Mouse (Mus musculus): ENCODE measurements at regions not wholly inside any gene's neighbourhood (a gene's known extent, or its start where the extent isn't known, plus 50 kb on each side); places are given as distances from the start of the nearest gene placed in this dataset.
"Not testable (repeated sequence)": the region's sequence is repeated elsewhere in the genome, so short reads cannot be mapped to it uniquely, and the experiment has no call there.

GRCm38 (mm10) chr7:116620381-116620780, 116.2 kb downstream of the Nucb2 start:
- Histone ChIP-seq H3K27ac (replicated peaks) (no peak overlapping the region), H3K27me3 (no peaks in the 10 kb centered on the region), H3K9me3 (no peaks in the 10 kb centered on the region), H3K36me3 (no peaks in the 10 kb centered on the region), H3K4me1 (no peaks in the 10 kb centered on the region), H3K9ac (replicated peaks) (no peak overlapping the region; the same call in 1 of the 2 replicates), H3K4me2 (replicated peaks) (no peak overlapping the region), H3K4me3 (no peak overlapping the region)
- WGBS: 76% methylated on average over 4 of the region's 4 CpGs
- ATAC-seq (ENCODE audit: low FRiP score, low read depth): no peak

- ATAC-seq (ENCODE audit: low FRiP score, low read depth): no peak
- no peaks in the 10 kb centered on the region for H3K36me3 ChIP-seq
- no peak overlapping the region for H3K4me3 ChIP-seq
- no peaks in the 10 kb centered on the region for H3K27me3 ChIP-seq
- H3K4me1 ChIP-seq: no peaks in the 10 kb centered on the region
- H3K9ac ChIP-seq (replicated peaks): no peak overlapping the region
- no peaks in the 10 kb centered on the region for H3K9me3 ChIP-seq
- no peak overlapping the region for H3K4me2 ChIP-seq (replicated peaks)
- 74% methylated on average over 3 of the region's 3 CpGs for WGBS
- H3K27ac ChIP-seq (replicated peaks): no peak overlapping the region
Measured at GRCm38 (mm10) chr7:116633210-116633609, 129.0 kb downstream of the Nucb2 start.

DNA sequence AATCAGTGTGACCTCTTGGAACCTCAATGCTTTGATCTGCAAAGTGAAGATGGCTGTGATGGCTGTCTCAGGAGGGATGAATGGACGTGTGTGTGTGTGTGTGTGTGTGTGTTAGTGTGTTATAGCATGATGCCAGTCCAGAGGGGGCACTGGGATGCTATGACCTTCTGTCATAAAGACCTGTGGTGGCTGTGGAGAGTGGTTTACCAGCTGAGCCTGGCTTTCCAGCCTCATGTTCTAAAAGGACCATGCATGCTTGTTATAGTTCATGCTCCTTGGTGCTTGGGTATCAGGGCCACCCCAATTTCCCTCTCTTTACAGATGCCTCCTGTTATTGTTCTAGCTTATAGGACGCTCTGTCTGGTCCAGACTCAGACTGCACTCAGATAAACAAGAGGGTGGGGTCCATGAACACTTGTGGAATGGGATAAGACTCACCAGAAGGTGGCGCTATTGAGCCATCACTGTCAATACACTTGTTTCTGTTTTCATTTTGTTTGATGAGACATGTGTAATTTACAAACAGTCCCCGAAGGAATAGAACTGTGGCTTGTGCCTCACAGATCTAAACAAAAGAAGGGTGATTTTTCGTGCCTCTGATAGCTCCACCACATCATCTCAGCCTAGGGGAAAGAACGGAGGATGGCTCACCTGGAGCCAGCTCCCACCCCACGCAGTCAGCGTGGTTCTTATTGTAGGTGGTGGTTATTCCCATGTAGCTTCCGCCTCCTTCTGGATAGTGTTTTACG, 140.9 kb downstream of the Nucb2 start:
- Histone ChIP-seq H3K4me1 (no peaks in the 10 kb centered on the region), H3K4me3 (no peak overlapping the region), H3K36me3 (no peaks in the 10 kb centered on the region), H3K9ac (replicated peaks) (no peak overlapping the region), H3K9me3 (no peaks in the 10 kb centered on the region), H3K27ac (replicated peaks) (no peak overlapping the region), H3K27me3 (no peaks in the 10 kb centered on the region), H3K4me2 (replicated peaks) (no peak overlapping the region)
- no peak for ATAC-seq (ENCODE audit: low FRiP score, low read depth)
- 57% methylated on average over 10 of the region's 10 CpGs for WGBS

DNA sequence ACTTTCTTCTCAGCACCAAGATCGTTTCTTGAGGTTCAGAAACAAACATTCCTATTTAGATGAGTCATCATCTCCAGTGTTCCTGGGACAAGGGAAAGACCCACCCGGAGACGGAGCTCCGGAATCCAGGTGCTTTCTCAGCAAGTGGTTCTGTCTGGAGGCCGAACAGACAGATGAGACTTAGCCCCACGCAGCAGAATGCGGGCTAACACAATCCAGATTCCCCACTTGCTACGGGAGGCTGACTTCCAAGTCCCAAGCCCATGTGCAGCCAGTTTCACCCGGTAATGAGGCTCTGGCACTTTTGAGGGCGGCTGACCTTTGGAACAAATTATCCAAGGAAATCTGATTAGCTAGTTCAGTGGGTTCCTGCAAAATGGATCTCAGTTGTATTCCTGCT, 150.3 kb downstream of the Nucb2 start:
- Histone ChIP-seq H3K27ac (replicated peaks) (no peak overlapping the region), H3K9ac (replicated peaks) (no peak overlapping the region), H3K36me3 (no peaks in the 10 kb centered on the region), H3K27me3 (no peaks in the 10 kb centered on the region), H3K9me3 (no peaks in the 10 kb centered on the region), H3K4me2 (replicated peaks) (no peak overlapping the region), H3K4me1 (no peaks in the 10 kb centered on the region), H3K4me3 (no peak overlapping the region)
- no peak for ATAC-seq (ENCODE audit: low FRiP score, low read depth)
- 52% methylated on average over 10 of the region's 10 CpGs for WGBS

- not testable (repeated sequence) for H3K4me3 ChIP-seq; H3K9me3 ChIP-seq; H3K4me2 ChIP-seq (replicated peaks); H3K36me3 ChIP-seq; H3K4me1 ChIP-seq; ATAC-seq (ENCODE audit: low FRiP score, low read depth); H3K27ac ChIP-seq (replicated peaks); H3K27me3 ChIP-seq; H3K9ac ChIP-seq (replicated peaks)
- 91% methylated on average over 6 of the region's 6 CpGs for WGBS
Measured at GRCm38 (mm10) chr7:116657040-116657439, 152.9 kb downstream of the Nucb2 start.

DNA sequence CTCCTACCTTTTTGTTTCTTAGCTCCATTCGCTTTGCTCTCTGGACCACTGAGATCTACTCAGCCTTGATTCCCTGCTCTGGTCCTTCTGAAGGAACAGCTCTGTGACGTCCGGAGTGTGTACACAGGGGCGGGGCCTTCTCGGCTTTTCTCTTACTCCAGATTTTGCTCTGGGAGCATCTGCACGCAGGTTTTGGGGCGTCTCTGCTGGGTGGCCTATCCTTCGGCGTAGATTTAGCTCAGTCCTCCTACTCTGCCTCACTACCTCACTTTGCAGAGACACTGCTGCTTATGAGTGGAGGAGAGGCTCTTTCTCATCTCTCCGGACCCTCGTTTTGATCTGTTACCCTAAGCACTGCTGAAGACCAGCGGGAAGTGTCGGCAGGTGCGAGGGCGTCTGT, 161.4 kb downstream of the Nucb2 start:
- H3K27ac ChIP-seq (replicated peaks): no peak overlapping the region
- no peak overlapping the region for H3K9ac ChIP-seq (replicated peaks)
- no peaks in the 10 kb centered on the region for H3K27me3 ChIP-seq
- H3K4me1 ChIP-seq: no peaks in the 10 kb centered on the region
- H3K4me3 ChIP-seq: no peak overlapping the region
- 92% methylated on average over 15 of the region's 15 CpGs for WGBS
- ATAC-seq (ENCODE audit: low FRiP score, low read depth): no peak
- no peaks in the 10 kb centered on the region for H3K36me3 ChIP-seq
- H3K9me3 ChIP-seq: no peaks in the 10 kb centered on the region
- H3K4me2 ChIP-seq (replicated peaks): no peak overlapping the region

GRCm38 (mm10) chr7:116674199-116675019, 170.2 kb downstream of the Nucb2 start:
- no peaks in the 10 kb centered on the region for H3K36me3 ChIP-seq
- no peak overlapping the region for H3K9ac ChIP-seq (replicated peaks)
- ATAC-seq (ENCODE audit: low FRiP score, low read depth): no peak; the same call in 1 of the 2 replicates
- no peak overlapping the region for H3K4me3 ChIP-seq
- H3K4me2 ChIP-seq (replicated peaks): no peak overlapping the region
- no peaks in the 10 kb centered on the region for H3K9me3 ChIP-seq
- WGBS: 64% methylated on average over 16 of the region's 16 CpGs
- H3K27ac ChIP-seq (replicated peaks): no peak overlapping the region; the same call in 1 of the 2 replicates
- H3K27me3 ChIP-seq: no peaks in the 10 kb centered on the region
- peaks cover 7% of the 10 kb centered on the region; the same call in 1 of the 2 replicates for H3K4me1 ChIP-seq

- no peak for ATAC-seq (ENCODE audit: low FRiP score, low read depth)
- Histone ChIP-seq H3K9ac (replicated peaks) (no peak overlapping the region), H3K9me3 (no peaks in the 10 kb centered on the region), H3K36me3 (no peaks in the 10 kb centered on the region), H3K4me1 (peaks cover 10% of the 10 kb centered on the region; the same call in 1 of the 2 replicates), H3K4me3 (no peak overlapping the region), H3K27me3 (no peaks in the 10 kb centered on the region), H3K4me2 (replicated peaks) (no peak overlapping the region), H3K27ac (replicated peaks) (no peak overlapping the region)
- 96% methylated on average over 1 of the region's 1 CpGs for WGBS
Measured at GRCm38 (mm10) chr7:116676696-116677095, 172.5 kb downstream of the Nucb2 start.

- Histone ChIP-seq H3K4me3 (no peak overlapping the region), H3K4me2 (replicated peaks) (no peak overlapping the region), H3K27me3 (no peaks in the 10 kb centered on the region), H3K9me3 (no peaks in the 10 kb centered on the region), H3K36me3 (no peaks in the 10 kb centered on the region), H3K4me1 (peaks cover 9% of the 10 kb centered on the region; the same call in 1 of the 2 replicates), H3K9ac (replicated peaks) (no peak overlapping the region), H3K27ac (replicated peaks) (no peak overlapping the region)
- 75% methylated on average over 4 of the region's 4 CpGs for WGBS
- ATAC-seq (ENCODE audit: low FRiP score, low read depth): no peak
Measured at GRCm38 (mm10) chr7:116679195-116679594, 175.0 kb downstream of the Nucb2 start.

- no peak overlapping the region for H3K4me2 ChIP-seq (replicated peaks)
- H3K27ac ChIP-seq (replicated peaks): no peak overlapping the region
- H3K4me3 ChIP-seq: no peak overlapping the region
- WGBS: 90% methylated on average over 3 of the region's 3 CpGs
- no peaks in the 10 kb centered on the region for H3K9me3 ChIP-seq
- H3K4me1 ChIP-seq: peaks cover 2% of the 10 kb centered on the region; the same call in 1 of the 2 replicates
- no peaks in the 10 kb centered on the region for H3K36me3 ChIP-seq
- no peaks in the 10 kb centered on the region for H3K27me3 ChIP-seq
- no peak overlapping the region for H3K9ac ChIP-seq (replicated peaks)
- ATAC-seq (ENCODE audit: low FRiP score, low read depth): no peak
Measured at GRCm38 (mm10) chr7:116680523-116680922, 176.4 kb downstream of the Nucb2 start.

GRCm38 (mm10) chr7:116681268-116681667, 177.1 kb downstream of the Nucb2 start:
- no peaks in the 10 kb centered on the region for H3K9me3 ChIP-seq
- peaks cover 2% of the 10 kb centered on the region; the same call in 1 of the 2 replicates for H3K4me1 ChIP-seq
- H3K4me2 ChIP-seq (replicated peaks): no peak overlapping the region
- H3K4me3 ChIP-seq: no peak overlapping the region
- H3K27ac ChIP-seq (replicated peaks): no peak overlapping the region
- no peak overlapping the region for H3K9ac ChIP-seq (replicated peaks)
- no peaks in the 10 kb centered on the region for H3K36me3 ChIP-seq
- ATAC-seq (ENCODE audit: low FRiP score, low read depth): no peak
- WGBS: 59% methylated on average over 8 of the region's 8 CpGs
- no peaks in the 10 kb centered on the region for H3K27me3 ChIP-seq

GRCm38 (mm10) chr7:116700409-116700808, 196.2 kb downstream of the Nucb2 start:
- 86% methylated on average over 2 of the region's 2 CpGs for WGBS
- Histone ChIP-seq H3K27ac (replicated peaks) (no peak overlapping the region), H3K36me3 (no peaks in the 10 kb centered on the region), H3K4me1 (no peaks in the 10 kb centered on the region), H3K9me3 (peaks cover under 1% of the 10 kb centered on the region; the same call in 1 of the 2 replicates), H3K4me2 (replicated peaks) (no peak overlapping the region), H3K4me3 (no peak overlapping the region), H3K27me3 (peaks cover 8% of the 10 kb centered on the region; the same call in 1 of the 2 replicates), H3K9ac (replicated peaks) (no peak overlapping the region)
- ATAC-seq (ENCODE audit: low FRiP score, low read depth): no peak

All from midbrain, embryonic 12.5 days (tissue).